12 mouse cellular contexts compared by ENCODE assay signal in the genomic region with DNA sequence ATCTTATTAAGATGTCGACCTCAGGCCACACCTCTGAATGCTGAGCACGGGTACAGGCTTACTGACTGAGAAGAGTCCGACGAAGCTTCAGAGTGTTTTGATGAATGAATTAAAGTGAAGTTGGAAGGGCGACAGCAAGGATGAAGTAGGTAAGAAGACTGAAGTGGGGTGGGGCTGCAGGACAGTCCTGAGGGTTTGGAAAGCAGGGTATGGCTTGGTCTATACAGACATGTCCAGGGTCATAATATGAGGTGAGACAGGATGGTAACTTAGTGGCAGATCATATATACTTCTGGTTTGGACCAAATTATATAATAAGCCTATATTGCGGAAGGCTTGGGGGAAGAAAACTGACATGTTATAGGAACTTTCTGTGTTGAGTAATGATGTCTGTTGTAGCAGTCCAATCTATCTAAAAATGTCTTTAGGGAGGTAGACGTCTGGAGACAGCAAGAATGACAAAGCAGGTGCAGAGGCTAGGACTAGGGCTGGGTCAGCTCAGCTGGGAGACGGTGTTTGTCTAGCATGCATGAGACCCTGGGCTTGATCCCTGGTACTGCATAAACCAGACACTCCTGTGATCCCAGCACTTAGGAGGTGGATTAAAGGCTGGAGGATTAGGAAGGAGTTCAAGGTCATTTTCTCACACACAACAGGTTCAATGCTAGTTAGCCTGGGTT. TPM values are rescaled to one million over a fixed set of nuclear protein-coding genes. Genes with fewer than 3 reads are reported as not detected.
DNase-seq lines count a peak whose midpoint lies in the region; ATAC-seq and TF ChIP-seq lines count a peak whose summit lies in the region.
"Had no signal": no experiment of that assay in that cellular context is flagged by ENCODE, and none has a peak within 500 bp of the region (broad histone marks: within the 10 kb centered on the region; RNA-seq: fewer than 3 reads in every experiment).

No protein-coding gene starts in this region.

- H3K4me2 ChIP-seq in embryonic facial prominence, embryonic 11.5 days (ENCODE audit: low read depth, low read length), result no peak overlapping the region
- H3K4me2 ChIP-seq in hindbrain, embryonic 14.5 days (replicated peaks), result 0 out of 2 replicates have a peak overlapping the region, but pooled peaks have one; percentile 6
- H3K4me2 ChIP-seq in hindbrain, embryonic 11.5 days (replicated peaks; ENCODE audit: low read depth, low read length), result no peak overlapping the region
- H3K4me2 ChIP-seq in forebrain, embryonic 11.5 days (ENCODE audit: low read depth, low read length, severe bottlenecking), result no peak overlapping the region
- H3K4me2 ChIP-seq in midbrain, embryonic 13.5 days (replicated peaks), result no peak overlapping the region
- H3K4me2 ChIP-seq in intestine, postnatal 0 days (replicated peaks; ENCODE audit: low read depth), result no peak overlapping the region
- H3K4me2 ChIP-seq: embryonic facial prominence, embryonic 12.5 days; liver, embryonic 11.5 days had no signal

- no peaks in the 10 kb centered on the region for H3K4me1 ChIP-seq in embryonic facial prominence, embryonic 11.5 days (ENCODE audit: control insufficient read depth, insufficient read depth, low read length)
- peaks cover 32% of the 10 kb centered on the region for H3K4me1 ChIP-seq in embryonic facial prominence, embryonic 10.5 days
- peaks cover 17% of the 10 kb centered on the region for H3K4me1 ChIP-seq in hindbrain, embryonic 14.5 days (replicated peaks; ENCODE audit: control insufficient read depth, insufficient read depth, low read length)
- H3K4me1 ChIP-seq in hindbrain, embryonic 11.5 days (replicated peaks; ENCODE audit: control insufficient read depth, insufficient read depth, low read length), result no peaks in the 10 kb centered on the region
- H3K4me1 ChIP-seq in forebrain, embryonic 11.5 days (replicated peaks; ENCODE audit: control insufficient read depth, insufficient read depth, low read length), result peaks cover 16% of the 10 kb centered on the region
- peaks cover 20% of the 10 kb centered on the region for H3K4me1 ChIP-seq in midbrain, embryonic 13.5 days (replicated peaks)
- H3K4me1 ChIP-seq in intestine, postnatal 0 days (replicated peaks; ENCODE audit: control insufficient read depth, insufficient read depth, low read length), result no peaks in the 10 kb centered on the region

- H3K36me3 ChIP-seq in embryonic facial prominence, embryonic 11.5 days (replicated peaks; ENCODE audit: control insufficient read depth, insufficient read depth, low read depth, low read length), result no peaks in the 10 kb centered on the region
- H3K36me3 ChIP-seq in embryonic facial prominence, embryonic 10.5 days (replicated peaks), result no peaks in the 10 kb centered on the region
- no peaks in the 10 kb centered on the region for H3K36me3 ChIP-seq in hindbrain, embryonic 14.5 days (replicated peaks; ENCODE audit: control insufficient read depth, insufficient read depth)
- H3K36me3 ChIP-seq in hindbrain, embryonic 11.5 days (ENCODE audit: control insufficient read depth, insufficient read depth, low read length), result no peaks in the 10 kb centered on the region
- no peaks in the 10 kb centered on the region for H3K36me3 ChIP-seq in forebrain, embryonic 11.5 days (ENCODE audit: control insufficient read depth, insufficient read depth, low read length)
- no peaks in the 10 kb centered on the region for H3K36me3 ChIP-seq in midbrain, embryonic 13.5 days
- no peaks in the 10 kb centered on the region for H3K36me3 ChIP-seq in intestine, postnatal 0 days (ENCODE audit: control insufficient read depth, insufficient read depth)
- H3K36me3 ChIP-seq: embryonic facial prominence, embryonic 12.5 days had no signal

- DNase-seq in embryonic facial prominence, embryonic 11.5 days (ENCODE audit: low spot score), result no peak
- DNase-seq in embryonic facial prominence, embryonic 10.5 days (ENCODE audit: low spot score), result no peak
- no peak for DNase-seq in hindbrain, embryonic 14.5 days (ENCODE audit: low spot score)
- no peak for DNase-seq in hindbrain, embryonic 11.5 days (ENCODE audit: low spot score)
- DNase-seq in forebrain, embryonic 11.5 days (ENCODE audit: low spot score), result no peak
- DNase-seq in adrenal gland, adult 2 months, result no peak
- DNase-seq: kidney, postnatal 25 days; thymus, postnatal 14 days had no signal

- no peaks in the 10 kb centered on the region for H3K9me3 ChIP-seq in embryonic facial prominence, embryonic 11.5 days (replicated peaks; ENCODE audit: control insufficient read depth, low read length)
- no peaks in the 10 kb centered on the region for H3K9me3 ChIP-seq in embryonic facial prominence, embryonic 10.5 days
- H3K9me3 ChIP-seq in hindbrain, embryonic 14.5 days (ENCODE audit: control insufficient read depth, low read length), result no peaks in the 10 kb centered on the region
- H3K9me3 ChIP-seq in hindbrain, embryonic 11.5 days (ENCODE audit: control insufficient read depth, low read length), result no peaks in the 10 kb centered on the region
- H3K9me3 ChIP-seq in forebrain, embryonic 11.5 days (ENCODE audit: control insufficient read depth, low read length), result no peaks in the 10 kb centered on the region
- no peaks in the 10 kb centered on the region for H3K9me3 ChIP-seq in midbrain, embryonic 13.5 days
- no peaks in the 10 kb centered on the region for H3K9me3 ChIP-seq in intestine, postnatal 0 days (ENCODE audit: control insufficient read depth)
- H3K9me3 ChIP-seq: embryonic facial prominence, embryonic 12.5 days had no signal

- 46% methylated on average over 8 of the region's 8 CpGs for WGBS in embryonic facial prominence, embryonic 11.5 days
- 48% methylated on average over 8 of the region's 8 CpGs for WGBS in embryonic facial prominence, embryonic 10.5 days
- WGBS in hindbrain, embryonic 14.5 days, result 51% methylated on average over 8 of the region's 8 CpGs
- WGBS in hindbrain, embryonic 11.5 days, result 57% methylated on average over 8 of the region's 8 CpGs
- 37% methylated on average over 8 of the region's 8 CpGs for WGBS in forebrain, embryonic 11.5 days
- WGBS in midbrain, embryonic 13.5 days, result 38% methylated on average over 8 of the region's 8 CpGs
- 47% methylated on average over 8 of the region's 8 CpGs for WGBS in intestine, postnatal 0 days

- H3K27me3 ChIP-seq in embryonic facial prominence, embryonic 11.5 days (ENCODE audit: control insufficient read depth, insufficient read depth, low read length), result no peaks in the 10 kb centered on the region
- H3K27me3 ChIP-seq in embryonic facial prominence, embryonic 10.5 days (replicated peaks; ENCODE audit: low read depth, poor library complexity, severe bottlenecking), result 0 out of 2 replicates have a peak, but pooled peaks cover 2% of the 10 kb centered on the region
- no peaks in the 10 kb centered on the region for H3K27me3 ChIP-seq in hindbrain, embryonic 14.5 days (ENCODE audit: control insufficient read depth, insufficient read depth, low read length)
- H3K27me3 ChIP-seq in hindbrain, embryonic 11.5 days (ENCODE audit: control insufficient read depth, insufficient read depth, low read length), result no peaks in the 10 kb centered on the region
- H3K27me3 ChIP-seq in forebrain, embryonic 11.5 days (ENCODE audit: control insufficient read depth, insufficient read depth, low read length), result no peaks in the 10 kb centered on the region
- no peaks in the 10 kb centered on the region; the same call in 1 of the 2 replicates for H3K27me3 ChIP-seq in midbrain, embryonic 13.5 days
- no peaks in the 10 kb centered on the region for H3K27me3 ChIP-seq in intestine, postnatal 0 days (replicated peaks; ENCODE audit: control insufficient read depth, insufficient read depth, low read length)
- H3K27me3 ChIP-seq: embryonic facial prominence, embryonic 12.5 days had no signal

- no peak overlapping the region for H3K9ac ChIP-seq in embryonic facial prominence, embryonic 11.5 days (replicated peaks; ENCODE audit: low read length)
- no peak overlapping the region for H3K9ac ChIP-seq in hindbrain, embryonic 14.5 days
- H3K9ac ChIP-seq in hindbrain, embryonic 11.5 days (ENCODE audit: low read depth, low read length), result no peak overlapping the region
- H3K9ac ChIP-seq in forebrain, embryonic 11.5 days (ENCODE audit: low read length), result peak overlapping the region; percentile 7
- H3K9ac ChIP-seq in midbrain, embryonic 13.5 days (replicated peaks), result no peak overlapping the region
- H3K9ac ChIP-seq in intestine, postnatal 0 days (ENCODE audit: low read depth, low read length), result no peak overlapping the region
- H3K9ac ChIP-seq: embryonic facial prominence, embryonic 12.5 days had no signal

- no peak overlapping the region for H3K4me3 ChIP-seq in embryonic facial prominence, embryonic 11.5 days (ENCODE audit: low read depth, low read length)
- no peak overlapping the region for H3K4me3 ChIP-seq in embryonic facial prominence, embryonic 10.5 days
- H3K4me3 ChIP-seq in hindbrain, embryonic 14.5 days (replicated peaks; ENCODE audit: low read length), result no peak overlapping the region
- H3K4me3 ChIP-seq in hindbrain, embryonic 11.5 days (ENCODE audit: low read depth, low read length), result no peak overlapping the region
- H3K4me3 ChIP-seq in forebrain, embryonic 11.5 days (ENCODE audit: low read depth, low read length), result no peak overlapping the region
- no peak overlapping the region for H3K4me3 ChIP-seq in midbrain, embryonic 13.5 days (replicated peaks)
- no peak overlapping the region for H3K4me3 ChIP-seq in intestine, postnatal 0 days (ENCODE audit: low read depth, low read length)
- H3K4me3 ChIP-seq: embryonic facial prominence, embryonic 12.5 days had no signal

- no peak overlapping the region for H3K27ac ChIP-seq in embryonic facial prominence, embryonic 11.5 days (replicated peaks; ENCODE audit: low read depth, low read length)
- no peak overlapping the region for H3K27ac ChIP-seq in embryonic facial prominence, embryonic 10.5 days (replicated peaks)
- peak overlapping the region; percentile 62 for H3K27ac ChIP-seq in hindbrain, embryonic 14.5 days
- no peak overlapping the region for H3K27ac ChIP-seq in hindbrain, embryonic 11.5 days (ENCODE audit: low read depth, low read length)
- H3K27ac ChIP-seq in forebrain, embryonic 11.5 days (ENCODE audit: low read depth, low read length), result peak overlapping the region; percentile 57; the same call in 1 of the 2 replicates
- 0 out of 2 replicates have a peak overlapping the region, but pooled peaks have one; percentile 10 for H3K27ac ChIP-seq in midbrain, embryonic 13.5 days
- H3K27ac ChIP-seq in intestine, postnatal 0 days (ENCODE audit: low read depth, low read length), result no peak overlapping the region

- TF ChIP-seq CTCF in intestine, postnatal 0 days (IDR thresholded peaks at IDR 0.05; ENCODE audit: low read depth), result no peak

- ATAC-seq in embryonic facial prominence, embryonic 11.5 days (replicated peaks; ENCODE audit: insufficient number of reproducible peaks, low FRiP score, low TSS enrichment, low read depth), result peak; percentile 58; the same call in 1 of the 2 replicates
- peak; percentile 24; the same call in 1 of the 2 replicates for ATAC-seq in hindbrain, embryonic 14.5 days (ENCODE audit: low FRiP score)
- no peak for ATAC-seq in hindbrain, embryonic 11.5 days (ENCODE audit: low FRiP score)
- ATAC-seq in forebrain, embryonic 11.5 days (replicated peaks; ENCODE audit: low FRiP score), result peak; percentile 59
- ATAC-seq in midbrain, embryonic 13.5 days, result peak; percentile 76
- ATAC-seq in intestine, postnatal 0 days, result no peak

RNA-seq across cellular contexts. Expression of a gene that starts 6.1 kb away (rescaled TPM):
- 5.8 and 7.4 TPM in 2 replicates for polyA plus RNA-seq in embryonic facial prominence, embryonic 11.5 days (2014; fragmentation: Nextera tagmentation; extraction: Ambion mirVana)
- polyA plus RNA-seq in embryonic facial prominence, embryonic 10.5 days (2016; fragmentation: Nextera tagmentation; extraction: Ambion mirVana), result 5.8 and 7.2 TPM in 2 replicates
- polyA plus RNA-seq in hindbrain, embryonic 14.5 days (2014; fragmentation: Nextera tagmentation; extraction: Ambion mirVana), result 37.8 and 39.5 TPM in 2 replicates
- polyA plus RNA-seq in hindbrain, embryonic 11.5 days (2014; fragmentation: Nextera tagmentation; extraction: Ambion mirVana), result 8.0 and 9.9 TPM in 2 replicates
- polyA plus RNA-seq in forebrain, embryonic 11.5 days (2014; fragmentation: Nextera tagmentation; extraction: Ambion mirVana), result 16.1 and 17.4 TPM in 2 replicates
- 13.6 and 15.2 TPM in 2 replicates for polyA plus RNA-seq in midbrain, embryonic 13.5 days (2015; fragmentation: Nextera tagmentation; extraction: Ambion mirVana)
- polyA plus RNA-seq in intestine, postnatal 0 days (2015; fragmentation: Nextera tagmentation; extraction: Ambion mirVana), result 1.4 and 1.7 TPM in 2 replicates
- total RNA-seq in adrenal gland, adult 2 months (2021), result 1 to 10 TPM; 6.2 to 9.3 TPM
- 1.7 and 1.8 TPM in 2 replicates for polyA plus RNA-seq in adrenal gland, adult 2 months (2012; rRNA removed)

RNA-seq across cellular contexts. Expression of a gene that starts 48.1 kb away (rescaled TPM):
- polyA plus RNA-seq in embryonic facial prominence, embryonic 11.5 days (2014; fragmentation: Nextera tagmentation; extraction: Ambion mirVana), result 11.1 and 11.5 TPM in 2 replicates
- 18.0 and 20.4 TPM in 2 replicates for polyA plus RNA-seq in embryonic facial prominence, embryonic 10.5 days (2016; fragmentation: Nextera tagmentation; extraction: Ambion mirVana)
- polyA plus RNA-seq in hindbrain, embryonic 14.5 days (2014; fragmentation: Nextera tagmentation; extraction: Ambion mirVana), result 3.7 and 5.2 TPM in 2 replicates
- 7.9 and 10.2 TPM in 2 replicates for polyA plus RNA-seq in hindbrain, embryonic 11.5 days (2014; fragmentation: Nextera tagmentation; extraction: Ambion mirVana)
- polyA plus RNA-seq in forebrain, embryonic 11.5 days (2014; fragmentation: Nextera tagmentation; extraction: Ambion mirVana), result 14.9 and 19.8 TPM in 2 replicates
- 5.1 and 6.3 TPM in 2 replicates for polyA plus RNA-seq in midbrain, embryonic 13.5 days (2015; fragmentation: Nextera tagmentation; extraction: Ambion mirVana)
- polyA plus RNA-seq in intestine, postnatal 0 days (2015; fragmentation: Nextera tagmentation; extraction: Ambion mirVana), result 1.2 and 1.6 TPM in 2 replicates
- 1 to 10 TPM; 2.6 to 4.8 TPM for total RNA-seq in adrenal gland, adult 2 months (2021)
- 2.5 and 3.0 TPM in 2 replicates for polyA plus RNA-seq in adrenal gland, adult 2 months (2012; rRNA removed)

Comparison
In these comparisons a context has a peak if more than half of its experiments do, and no peak if none do; other contexts are left out.
1. ATAC-seq: peak in embryonic facial prominence, embryonic 11.5 days (single experiment), hindbrain, embryonic 14.5 days (single experiment), forebrain, embryonic 11.5 days (single experiment) and midbrain, embryonic 13.5 days (single experiment); none in hindbrain, embryonic 11.5 days (single experiment) and intestine, postnatal 0 days (single experiment).
2. H3K27ac ChIP-seq: peak in hindbrain, embryonic 14.5 days (single experiment), forebrain, embryonic 11.5 days (single experiment) and midbrain, embryonic 13.5 days (single experiment); none in embryonic facial prominence, embryonic 11.5 days (single experiment), embryonic facial prominence, embryonic 10.5 days (single experiment), hindbrain, embryonic 11.5 days (single experiment) and intestine, postnatal 0 days (single experiment).